Mouse (Mus musculus) testis, adult 2 months (tissue): ENCODE results near the gene Kirrel3. TPM values are rescaled to one million over a fixed set of nuclear protein-coding genes. Genes with fewer than 3 reads are reported as not detected.
A peak's percentile ranks its signal among the peaks of the same experiment; 100 is the strongest.

Experiments
- H3K27ac ChIP-seq: fragments of 200-500 bp; 2 replicates; pipeline ENCODE4 v1.5.1; 2012; ENCODE audit warnings: low read depth, low read length; ENCODE audit not compliant: control insufficient read depth, insufficient read depth
- H3K27me3 ChIP-seq: fragments of 200-500 bp; 2 replicates; pipeline ENCODE4 v1.6.1; 2012; ENCODE audit warnings: mild to moderate bottlenecking, low read length, moderate library complexity; ENCODE audit not compliant: control insufficient read depth, insufficient read depth
- H3K36me3 ChIP-seq: fragments of 200-500 bp; 2 replicates; pipeline ENCODE4 v1.6.1; 2012; ENCODE audit warnings: mild to moderate bottlenecking, low read length; ENCODE audit not compliant: control insufficient read depth, insufficient read depth
- H3K4me1 ChIP-seq: fragments of 200-500 bp; 2 replicates; pipeline ENCODE4 v1.6.1; 2012; ENCODE audit warnings: low read length; ENCODE audit not compliant: control insufficient read depth, insufficient read depth
- H3K4me3 ChIP-seq: fragments of 200-500 bp; 2 replicates; pipeline ENCODE4 v1.5.1; 2012; ENCODE audit warnings: low read depth, mild to moderate bottlenecking, low read length, moderate library complexity, mixed read lengths; ENCODE audit not compliant: control insufficient read depth
- CTCF ChIP-seq: fragments of 200-500 bp; IDR thresholded peaks from 2 replicates; pipeline ENCODE4 v1.5.1; 2012; ENCODE audit warnings: low read depth, mild to moderate bottlenecking, inconsistent platforms, low read length, moderate library complexity; ENCODE audit not compliant: control insufficient read depth, insufficient read depth, insufficient replicate concordance
- POLR2A ChIP-seq: fragments of 200-500 bp; IDR thresholded peaks from 2 replicates; pipeline ENCODE4 v1.6.1; 2012; ENCODE audit warnings: low read depth, mild to moderate bottlenecking, inconsistent platforms, low read length, moderate library complexity; ENCODE audit not compliant: control insufficient read depth
- polyA plus RNA-seq: library from polyadenylated mRNA; depleted of rRNA; stranded (reverse); fragments of >200 nt; gene quantifications from 2 replicates; pipeline ENCODE4 v1.2.3, GENCODE M21; 2012

Kirrel3 gene
- polyA plus RNA-seq, 1 experiment = 0.10 TPM

- Histone ChIP-seq H3K36me3 (no peaks in the 10 kb centered on the region), H3K4me3 (peak overlapping the region; percentile 7; the same call in 1 of the 2 replicates), H3K27me3 (no peaks in the 10 kb centered on the region), H3K27ac (no peak overlapping the region; the same call in 1 of the 2 replicates), H3K4me1 (peaks cover 9% of the 10 kb centered on the region)
- TF ChIP-seq POLR2A (no peak), CTCF (no peak)
Observed at GRCm38 (mm10) chr9:35035074-35035473, 549.4 kb downstream of the Kirrel3 start.

DNA sequence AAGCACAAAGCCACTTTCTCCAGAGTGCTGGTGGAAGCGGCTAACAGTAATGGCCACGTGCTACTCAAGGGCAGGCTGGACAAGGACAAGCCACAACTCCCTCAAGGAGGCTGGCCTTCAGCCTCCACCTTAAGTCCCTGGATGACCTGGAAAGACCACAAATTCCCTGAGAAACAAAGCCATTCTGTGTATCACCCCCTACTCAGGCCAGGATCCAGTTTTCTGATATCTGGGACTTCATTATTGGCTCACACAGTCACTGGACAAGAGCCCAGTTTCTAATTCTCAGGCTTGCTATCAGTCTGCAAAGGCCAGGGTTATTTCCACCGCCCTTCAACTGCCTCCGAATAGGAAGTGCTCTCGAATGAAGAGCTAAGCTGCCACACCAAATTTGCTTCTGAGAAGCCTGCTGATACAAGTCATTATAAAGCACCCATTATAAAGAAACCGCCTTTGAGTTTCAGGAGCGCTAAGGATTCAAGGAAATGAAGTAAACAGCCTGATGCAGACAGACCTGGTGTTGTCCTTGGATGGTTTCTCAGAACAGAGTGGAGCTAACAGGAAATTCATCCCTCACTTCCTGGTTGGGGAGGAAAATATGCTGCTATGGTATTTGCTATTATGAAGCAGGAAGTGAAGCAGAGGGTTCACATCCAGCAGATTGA lies 553.4 kb downstream of the Kirrel3 start:
- peak overlapping the region; percentile 63 for H3K27ac ChIP-seq
- peak; percentile 33; the same call in 1 of the 2 replicates for TF ChIP-seq POLR2A
- no peak for TF ChIP-seq CTCF
- no peak overlapping the region for H3K4me3 ChIP-seq
- H3K36me3 ChIP-seq = no peaks in the 10 kb centered on the region
- H3K4me1 ChIP-seq = peaks cover 9% of the 10 kb centered on the region
- H3K27me3 ChIP-seq = no peaks in the 10 kb centered on the region

DNA sequence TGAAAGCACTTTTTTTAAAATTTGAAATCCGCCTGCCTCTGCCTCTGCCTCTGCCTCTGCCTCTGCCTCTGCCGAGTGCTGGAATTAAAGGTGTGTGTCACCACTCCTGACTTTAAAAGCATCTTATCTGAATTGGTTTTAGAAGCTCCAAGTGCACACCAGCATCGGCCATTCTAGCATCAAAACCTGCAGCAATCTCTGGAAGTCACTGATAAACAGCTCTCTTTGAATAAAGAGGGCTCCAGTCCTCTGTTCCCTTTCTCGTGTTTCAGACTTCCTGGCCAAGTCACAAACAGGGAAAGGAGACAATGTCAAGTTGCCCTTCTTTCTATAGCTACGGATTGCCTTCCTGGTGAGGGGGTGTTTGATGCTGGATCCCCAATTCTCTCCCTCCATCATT lies 554.2 kb downstream of the Kirrel3 start:
- H3K27me3 ChIP-seq = no peaks in the 10 kb centered on the region
- H3K4me3 ChIP-seq = no peak overlapping the region
- H3K36me3 ChIP-seq = no peaks in the 10 kb centered on the region
- TF ChIP-seq CTCF (no peak), POLR2A (no peak)
- H3K27ac ChIP-seq = peak overlapping the region; percentile 7; the same call in 1 of the 2 replicates
- H3K4me1 ChIP-seq = peaks cover 10% of the 10 kb centered on the region

DNA sequence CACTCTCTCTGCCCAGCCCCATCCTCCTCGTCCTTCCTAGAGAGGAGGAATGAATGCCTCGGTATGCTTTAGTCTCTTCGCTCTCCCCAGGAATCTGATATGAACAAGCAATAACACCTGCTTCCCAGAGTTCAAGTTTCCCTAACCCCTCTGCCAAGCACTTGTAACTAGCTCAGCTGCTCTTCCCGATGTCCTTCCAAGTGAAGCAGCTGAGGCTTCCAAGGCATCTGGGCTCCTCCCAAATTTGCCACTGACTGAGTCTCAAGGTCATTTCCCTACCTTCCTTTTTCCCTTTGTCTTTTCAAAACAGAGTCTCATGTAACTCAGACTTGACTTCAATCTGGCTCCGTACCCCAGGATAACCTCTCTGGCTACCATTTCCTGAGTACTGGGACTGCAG lies 555.8 kb downstream of the Kirrel3 start:
- Histone ChIP-seq H3K4me1 (peaks cover 12% of the 10 kb centered on the region), H3K36me3 (no peaks in the 10 kb centered on the region), H3K27me3 (no peaks in the 10 kb centered on the region), H3K27ac (no peak overlapping the region), H3K4me3 (no peak overlapping the region)
- TF ChIP-seq CTCF (no peak), POLR2A (no peak)

GRCm38 (mm10) chr9:35043619-35044018 lies 557.9 kb downstream of the Kirrel3 start:
- no peak overlapping the region; the same call in 1 of the 2 replicates for H3K4me3 ChIP-seq
- peaks cover 12% of the 10 kb centered on the region for H3K4me1 ChIP-seq
- H3K27me3 ChIP-seq = no peaks in the 10 kb centered on the region
- H3K27ac ChIP-seq = no peak overlapping the region
- no peak for TF ChIP-seq CTCF
- no peak for TF ChIP-seq POLR2A
- H3K36me3 ChIP-seq = no peaks in the 10 kb centered on the region

- peak overlapping the region; percentile 77 for H3K27ac ChIP-seq
Observed at GRCm38 (mm10) chr9:35044458-35044857, 558.8 kb downstream of the Kirrel3 start.

DNA sequence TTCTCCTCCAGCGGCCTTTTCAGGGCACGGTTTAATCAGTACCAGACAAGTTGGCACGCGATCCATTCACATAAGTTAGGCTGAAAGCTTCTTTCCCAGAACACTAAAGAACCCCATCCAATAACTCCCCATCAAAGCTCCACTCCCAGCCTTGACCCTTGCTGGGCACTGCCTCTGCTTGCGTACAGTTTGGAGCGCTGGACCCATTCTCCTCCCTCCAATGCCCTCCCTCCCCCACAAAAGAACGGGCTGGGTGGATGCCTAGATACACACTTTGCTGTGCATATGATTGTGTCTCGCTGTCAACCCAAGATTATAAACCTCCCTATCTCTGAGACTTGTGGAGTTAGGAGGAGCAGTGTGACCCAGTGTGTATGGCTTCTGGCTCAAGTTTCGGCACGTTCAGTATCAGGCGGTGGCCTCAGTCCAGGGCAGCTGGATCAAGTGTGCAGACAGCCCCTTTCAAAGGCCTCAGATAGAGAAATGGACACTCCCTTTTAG lies 559.4 kb downstream of the Kirrel3 start:
- H3K27ac ChIP-seq = peak overlapping the region; percentile 84

More at GRCm38 (mm10) chr9:35044458-35044857, 558.8 kb downstream of the Kirrel3 start:
- Histone ChIP-seq H3K36me3 (no peaks in the 10 kb centered on the region), H3K4me1 (peaks cover 12% of the 10 kb centered on the region), H3K27me3 (no peaks in the 10 kb centered on the region), H3K4me3 (no peak overlapping the region)
- TF ChIP-seq POLR2A (no peak), CTCF (no peak)

More for the DNA sequence above, 559.4 kb downstream of the Kirrel3 start:
- TF ChIP-seq POLR2A (no peak), CTCF (no peak)
- Histone ChIP-seq H3K4me1 (peaks cover 12% of the 10 kb centered on the region), H3K36me3 (no peaks in the 10 kb centered on the region), H3K4me3 (no peak overlapping the region), H3K27me3 (no peaks in the 10 kb centered on the region)
